Mouse (Mus musculus) brain, adult 2 months (tissue): Measurements from ENCODE around the gene Sec11a.

Experiments
- DNase-seq: peaks from one replicate; pipeline ENCODE4 v3.0.0; 2011; ENCODE audit warnings: low read depth, low spot score

Sec11a gene

DNA sequence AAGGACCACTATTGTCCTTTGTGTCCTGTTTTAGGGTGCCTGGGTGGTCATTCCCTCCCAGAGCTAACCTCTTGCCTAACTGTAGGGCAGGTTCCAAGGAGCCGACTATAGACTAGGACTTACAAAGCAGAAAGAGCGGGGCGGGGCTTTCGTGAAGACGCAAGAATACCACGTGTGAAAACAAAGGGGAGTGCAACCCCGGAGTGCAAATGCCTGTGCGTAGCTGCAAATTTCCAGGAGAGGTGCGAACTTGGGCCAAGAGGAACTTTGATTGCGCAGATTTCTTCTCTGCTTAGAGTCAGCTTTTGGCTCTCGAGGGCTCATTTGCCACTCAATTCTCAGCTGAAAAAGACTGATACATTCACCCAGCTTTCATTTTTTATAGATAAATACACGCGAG lies 87.4 kb downstream of the Sec11a start:
- DNase-seq: peak; percentile 77

DNA sequence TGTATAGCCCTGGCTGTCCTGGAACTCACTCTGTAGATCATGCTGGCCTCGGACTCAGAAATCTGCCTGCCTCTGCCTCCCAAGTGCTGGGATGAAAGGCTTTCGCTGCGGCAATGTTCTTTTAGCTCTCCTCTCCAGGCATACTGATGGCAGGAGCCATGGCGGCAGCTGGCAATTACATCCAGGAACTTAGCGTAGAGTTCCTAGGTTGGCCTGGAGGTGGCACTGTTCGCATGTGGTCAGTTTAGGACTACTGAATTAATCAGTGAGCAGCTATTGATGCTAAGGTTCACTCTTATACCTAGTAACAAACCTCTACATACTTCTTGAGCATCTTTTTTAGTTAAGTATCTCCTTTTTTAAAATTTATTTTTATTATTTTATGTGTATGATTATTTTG lies 90.4 kb downstream of the Sec11a start:
- DNase-seq: peak; percentile 89

DNA sequence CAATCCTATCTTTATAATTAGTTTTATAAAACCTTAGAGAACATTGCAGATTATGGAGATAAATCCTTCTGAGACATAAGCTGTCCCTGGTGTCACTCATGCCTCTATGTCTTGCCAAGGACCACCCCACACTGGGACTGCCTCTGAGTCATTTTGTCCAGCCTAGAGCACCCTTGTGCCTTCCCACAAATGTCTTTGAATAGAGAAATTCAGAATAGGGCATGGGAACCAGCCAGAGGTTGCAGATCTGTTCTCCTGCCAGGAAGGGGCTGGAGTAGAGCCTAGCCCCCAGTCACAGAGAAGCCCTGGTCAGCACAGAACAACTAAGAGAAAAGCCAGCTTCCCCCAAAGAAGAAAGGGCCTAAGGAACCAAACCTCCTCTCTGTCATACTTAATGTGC lies 92.3 kb downstream of the Sec11a start:
- no peak for DNase-seq
